Mouse (Mus musculus): ENCODE measurements around the gene Kcnip4. TPM values are rescaled to one million over a fixed set of nuclear protein-coding genes. Genes with fewer than 3 reads are reported as not detected.

The Kcnip4 gene
- polyA plus RNA-seq, 1 experiment from 2014 or later: 0.05 TPM

- H3K4me2 ChIP-seq (ENCODE audit: low read depth, low read length): no peak overlapping the region
- TF ChIP-seq EP300 (IDR thresholded peaks at IDR 0.05; ENCODE audit: low read depth) (no peak), CTCF (IDR thresholded peaks at IDR 0.05; ENCODE audit: low read depth) (no peak)
- no peak for ATAC-seq
Observed at GRCm38 (mm10) chr5:48864268-48864967, 660.3 kb downstream of the Kcnip4 start.

GRCm38 (mm10) chr5:48840971-48841370, 683.7 kb downstream of the Kcnip4 start:
- no peak overlapping the region for H3K27ac ChIP-seq (ENCODE audit: low read depth)
- no peak overlapping the region for H3K4me3 ChIP-seq (ENCODE audit: low read depth, low read length)
- no peak overlapping the region for H3K4me2 ChIP-seq (ENCODE audit: low read depth, low read length)
- ATAC-seq (no peak), DNase-seq (no peak)
- WGBS (ENCODE audit: insufficient replicate concordance): 72% methylated on average over 2 of the region's 2 CpGs
- H3K36me3 ChIP-seq (replicated peaks; ENCODE audit: insufficient read depth, low read length): no peaks in the 10 kb centered on the region
- H3K9me3 ChIP-seq (ENCODE audit: low read length): no peaks in the 10 kb centered on the region
- no peaks in the 10 kb centered on the region for H3K27me3 ChIP-seq (ENCODE audit: insufficient read depth, low read length)
- TF ChIP-seq CTCF (IDR thresholded peaks at IDR 0.05; ENCODE audit: low read depth): no peak
- no peak for TF ChIP-seq EP300 (IDR thresholded peaks at IDR 0.05; ENCODE audit: low read depth)
- no peaks in the 10 kb centered on the region for H3K4me1 ChIP-seq (ENCODE audit: insufficient read depth)
- H3K9ac ChIP-seq (replicated peaks): no peak overlapping the region

More at GRCm38 (mm10) chr5:48864268-48864967, 660.3 kb downstream of the Kcnip4 start:
- no peak for DNase-seq
- Histone ChIP-seq H3K27me3 (ENCODE audit: insufficient read depth, low read length) (no peaks in the 10 kb centered on the region), H3K9ac (replicated peaks) (no peak overlapping the region), H3K9me3 (ENCODE audit: low read length) (no peaks in the 10 kb centered on the region), H3K4me3 (ENCODE audit: low read depth, low read length) (no peak overlapping the region), H3K36me3 (replicated peaks; ENCODE audit: insufficient read depth, low read length) (no peaks in the 10 kb centered on the region), H3K4me1 (ENCODE audit: insufficient read depth) (no peaks in the 10 kb centered on the region), H3K27ac (ENCODE audit: low read depth) (no peak overlapping the region)
- WGBS (ENCODE audit: insufficient replicate concordance): 72% methylated on average over 3 of the region's 3 CpGs

GRCm38 (mm10) chr5:48795526-48795925, 729.2 kb downstream of the Kcnip4 start:
- no peaks in the 10 kb centered on the region for H3K4me1 ChIP-seq (ENCODE audit: insufficient read depth)
- H3K36me3 ChIP-seq (replicated peaks; ENCODE audit: insufficient read depth, low read length): no peaks in the 10 kb centered on the region
- DNase-seq: no peak
- H3K9ac ChIP-seq (replicated peaks): no peak overlapping the region
- H3K27ac ChIP-seq (ENCODE audit: low read depth): no peak overlapping the region
- 48% methylated on average over 1 of the region's 1 CpGs for WGBS (ENCODE audit: insufficient replicate concordance)
- no peak for ATAC-seq
- H3K4me3 ChIP-seq (ENCODE audit: low read depth, low read length): no peak overlapping the region
- no peaks in the 10 kb centered on the region for H3K9me3 ChIP-seq (ENCODE audit: low read length)
- no peak for TF ChIP-seq CTCF (IDR thresholded peaks at IDR 0.05; ENCODE audit: low read depth)
- no peak for TF ChIP-seq EP300 (IDR thresholded peaks at IDR 0.05; ENCODE audit: low read depth)
- no peak overlapping the region for H3K4me2 ChIP-seq (ENCODE audit: low read depth, low read length)
- H3K27me3 ChIP-seq (ENCODE audit: insufficient read depth, low read length): no peaks in the 10 kb centered on the region

GRCm38 (mm10) chr5:48779376-48779775, 745.3 kb downstream of the Kcnip4 start:
- no peak for DNase-seq
- H3K27ac ChIP-seq (ENCODE audit: low read depth): no peak overlapping the region
- H3K36me3 ChIP-seq (replicated peaks; ENCODE audit: insufficient read depth, low read length): no peaks in the 10 kb centered on the region
- no peaks in the 10 kb centered on the region for H3K27me3 ChIP-seq (ENCODE audit: insufficient read depth, low read length)
- TF ChIP-seq CTCF (IDR thresholded peaks at IDR 0.05; ENCODE audit: low read depth) (no peak), EP300 (IDR thresholded peaks at IDR 0.05; ENCODE audit: low read depth) (no peak)
- no peak for ATAC-seq
- no peak overlapping the region for H3K4me3 ChIP-seq (ENCODE audit: low read depth, low read length)
- WGBS (ENCODE audit: insufficient replicate concordance): 61% methylated on average over 1 of the region's 1 CpGs
- H3K4me2 ChIP-seq (ENCODE audit: low read depth, low read length): no peak overlapping the region
- H3K4me1 ChIP-seq (ENCODE audit: insufficient read depth): no peaks in the 10 kb centered on the region
- H3K9me3 ChIP-seq (ENCODE audit: low read length): no peaks in the 10 kb centered on the region
- H3K9ac ChIP-seq (replicated peaks): no peak overlapping the region

GRCm38 (mm10) chr5:48748613-48749012, 776.1 kb downstream of the Kcnip4 start:
- no peaks in the 10 kb centered on the region for H3K36me3 ChIP-seq (replicated peaks; ENCODE audit: insufficient read depth, low read length)
- no peak overlapping the region for H3K27ac ChIP-seq (ENCODE audit: low read depth)
- TF ChIP-seq EP300 (IDR thresholded peaks at IDR 0.05; ENCODE audit: low read depth) (no peak), CTCF (IDR thresholded peaks at IDR 0.05; ENCODE audit: low read depth) (no peak)
- no peaks in the 10 kb centered on the region for H3K4me1 ChIP-seq (ENCODE audit: insufficient read depth)
- ATAC-seq: no peak
- H3K4me2 ChIP-seq (ENCODE audit: low read depth, low read length): no peak overlapping the region
- no peak overlapping the region for H3K9ac ChIP-seq (replicated peaks)
- no peaks in the 10 kb centered on the region for H3K9me3 ChIP-seq (ENCODE audit: low read length)
- H3K27me3 ChIP-seq (ENCODE audit: insufficient read depth, low read length): no peaks in the 10 kb centered on the region
- no peak for DNase-seq
- H3K4me3 ChIP-seq (ENCODE audit: low read depth, low read length): no peak overlapping the region

GRCm38 (mm10) chr5:48737640-48738039, 787.1 kb downstream of the Kcnip4 start:
- DNase-seq (no peak), ATAC-seq (no peak)
- TF ChIP-seq CTCF (IDR thresholded peaks at IDR 0.05; ENCODE audit: low read depth): no peak
- TF ChIP-seq EP300 (IDR thresholded peaks at IDR 0.05; ENCODE audit: low read depth): no peak
- Histone ChIP-seq H3K4me2 (ENCODE audit: low read depth, low read length) (no peak overlapping the region), H3K36me3 (replicated peaks; ENCODE audit: insufficient read depth, low read length) (no peaks in the 10 kb centered on the region), H3K9ac (replicated peaks) (no peak overlapping the region), H3K4me1 (ENCODE audit: insufficient read depth) (no peaks in the 10 kb centered on the region), H3K4me3 (ENCODE audit: low read depth, low read length) (no peak overlapping the region), H3K9me3 (ENCODE audit: low read length) (no peaks in the 10 kb centered on the region), H3K27me3 (ENCODE audit: insufficient read depth, low read length) (no peaks in the 10 kb centered on the region), H3K27ac (ENCODE audit: low read depth) (no peak overlapping the region)
- 49% methylated on average over 2 of the region's 2 CpGs for WGBS (ENCODE audit: insufficient replicate concordance)

Measured in liver, postnatal 0 days (tissue).